Mouse (Mus musculus) kidney, postnatal 36 days (tissue): Measurements from ENCODE around the gene Nfic.
"Not testable (repeated sequence)": the region's sequence is repeated elsewhere in the genome, so short reads cannot be mapped to it uniquely, and the experiment has no call there.

Experiments
- DNase-seq, 2 experiments: peaks; one replicate each; pipeline ENCODE4 v3.0.0; 2021 to 2022; ENCODE audit warnings: mixed read lengths in 2 of 2

Gene Nfic

DNA sequence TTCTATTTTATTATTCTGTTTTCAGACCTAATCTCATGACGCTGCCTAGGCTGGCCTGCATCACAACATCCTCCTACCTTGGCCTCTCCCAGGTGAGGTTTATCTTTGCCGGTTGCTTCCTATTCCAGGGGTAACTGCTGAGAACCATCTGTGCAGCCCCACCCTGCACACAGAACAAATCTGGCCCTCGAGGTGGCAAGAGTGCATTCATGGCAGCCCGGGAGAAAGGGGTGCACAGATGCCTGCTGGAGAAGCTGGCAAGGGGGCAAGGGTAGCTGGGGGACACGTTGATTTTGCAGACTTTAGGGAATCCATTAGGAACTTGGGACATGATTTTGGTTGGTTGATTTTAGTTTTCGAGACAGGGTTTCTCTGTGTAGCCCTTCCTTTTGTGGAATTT is 2.8 kb upstream of the Nfic start:
- no peak for DNase-seq

DNA sequence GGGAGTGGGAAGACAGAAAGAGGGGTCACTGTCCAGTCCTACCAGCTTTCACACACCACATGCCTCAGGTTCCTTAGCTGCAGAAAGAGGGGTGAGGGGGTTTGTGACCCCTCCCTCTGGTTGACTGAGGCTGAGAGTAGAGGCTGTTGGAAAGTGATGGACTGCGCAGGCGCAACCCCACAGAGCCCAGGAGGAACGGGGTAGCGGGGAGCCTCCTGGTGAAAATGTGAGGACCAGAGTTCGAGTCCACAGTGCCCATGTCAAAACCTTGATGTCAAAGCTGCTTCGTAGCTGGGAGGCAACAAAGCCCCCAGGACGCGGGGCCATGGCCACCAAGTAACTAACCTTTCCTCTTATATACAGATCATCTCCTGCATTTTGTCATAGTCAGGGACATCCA is 2.2 kb upstream of the Nfic start:
- no peak for DNase-seq

DNA sequence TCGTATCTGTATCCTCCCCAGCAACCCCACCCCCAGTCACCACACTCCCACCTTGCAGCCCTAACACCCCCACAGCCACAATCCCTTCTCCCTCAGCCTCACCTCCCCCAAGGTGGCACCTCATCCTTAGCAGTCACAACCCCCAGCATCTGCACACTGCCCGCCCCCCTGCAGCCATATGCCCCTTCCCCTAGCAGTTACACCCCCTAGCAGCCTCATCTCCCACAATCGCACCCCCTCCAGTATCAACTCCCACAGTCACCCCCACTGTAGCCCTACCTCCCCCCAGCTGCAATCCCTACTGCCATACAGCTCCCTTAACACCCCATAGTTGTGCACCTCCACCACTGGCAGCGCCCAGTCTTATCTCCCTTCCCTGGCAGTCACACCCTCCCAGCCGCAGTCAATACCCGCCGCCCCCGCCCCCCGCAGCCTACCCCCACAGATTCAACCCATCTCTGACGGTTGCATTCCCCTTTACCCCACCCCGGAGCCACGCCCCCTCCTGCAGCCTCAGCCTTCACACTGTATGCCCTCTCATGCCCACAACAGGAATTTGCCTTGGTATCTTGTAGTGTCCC is 1.6 kb upstream of the Nfic start:
- DNase-seq: no peak

DNA sequence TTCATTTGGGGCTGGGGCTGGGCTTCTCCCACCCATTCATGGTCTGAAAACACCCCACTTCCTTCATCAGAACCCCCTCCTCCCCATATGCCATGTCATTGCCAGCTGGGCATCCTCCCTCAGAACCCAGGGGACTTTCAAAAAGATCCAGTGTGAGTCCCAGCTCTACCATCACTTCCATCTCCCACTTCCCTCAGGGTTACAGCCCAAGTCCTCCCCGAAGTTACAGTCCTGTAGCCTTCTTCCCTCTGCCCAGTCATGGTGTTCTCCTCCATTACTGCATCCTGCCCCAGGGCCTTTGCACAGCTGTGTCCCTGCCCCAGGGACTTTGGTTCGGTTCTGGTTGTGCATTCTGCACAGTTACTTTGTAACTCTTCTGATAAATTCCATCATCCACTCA is 1.3 kb downstream of the Nfic start:
- no peak for DNase-seq

DNA sequence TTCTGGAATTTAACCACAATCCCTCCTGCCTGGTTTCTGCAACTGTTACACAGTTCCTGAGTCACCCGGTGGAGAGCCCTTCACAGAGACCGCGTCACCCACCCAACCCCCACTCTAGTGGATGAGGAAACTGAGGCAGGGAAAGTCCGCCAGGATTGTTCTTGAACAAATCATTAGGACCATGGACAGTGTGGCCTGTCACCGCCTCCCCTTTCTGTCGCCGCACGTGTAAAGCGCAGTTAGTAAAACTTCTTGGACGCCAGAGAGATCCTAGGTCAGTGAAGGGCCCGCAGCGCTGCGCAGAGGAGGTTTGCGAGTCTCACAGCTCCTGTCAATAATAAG is 2.5 kb downstream of the Nfic start:
- DNase-seq: no peak

DNA sequence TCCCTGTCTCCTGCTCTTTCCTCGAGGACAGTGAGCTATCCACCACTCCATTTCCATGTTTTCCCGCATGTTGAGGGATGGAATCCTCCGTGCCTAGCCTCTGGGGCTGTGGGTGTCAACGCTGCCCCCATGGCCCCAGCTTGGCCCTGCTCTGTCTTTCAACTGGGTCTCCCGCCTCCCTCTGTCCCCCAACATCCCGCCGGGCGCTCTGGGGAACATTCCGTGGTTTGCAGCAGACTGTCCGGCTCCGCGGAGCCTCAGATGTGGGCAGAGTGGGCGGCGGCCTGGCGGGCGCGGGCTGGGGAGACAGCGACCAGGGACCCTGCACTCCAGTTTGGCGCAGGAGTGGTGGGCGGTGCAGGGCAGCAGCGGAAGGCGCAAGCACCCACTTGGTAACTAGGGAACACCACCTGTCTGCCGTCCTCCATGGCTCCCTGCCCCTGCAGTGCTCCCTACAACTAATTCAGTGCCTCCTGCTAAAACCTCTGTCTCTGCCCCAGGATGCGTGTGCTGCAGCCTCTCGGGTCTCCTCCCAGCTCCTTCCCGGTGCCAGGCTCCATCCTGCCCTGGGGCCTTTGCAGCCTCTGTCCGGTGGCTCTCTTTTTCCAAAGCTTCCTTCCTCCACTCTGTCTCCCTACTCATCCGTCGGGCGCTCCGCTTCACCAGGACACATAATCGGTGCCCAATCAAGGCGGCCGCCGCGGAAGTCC is 3.0 kb downstream of the Nfic start:
- DNase-seq: no peak

DNA sequence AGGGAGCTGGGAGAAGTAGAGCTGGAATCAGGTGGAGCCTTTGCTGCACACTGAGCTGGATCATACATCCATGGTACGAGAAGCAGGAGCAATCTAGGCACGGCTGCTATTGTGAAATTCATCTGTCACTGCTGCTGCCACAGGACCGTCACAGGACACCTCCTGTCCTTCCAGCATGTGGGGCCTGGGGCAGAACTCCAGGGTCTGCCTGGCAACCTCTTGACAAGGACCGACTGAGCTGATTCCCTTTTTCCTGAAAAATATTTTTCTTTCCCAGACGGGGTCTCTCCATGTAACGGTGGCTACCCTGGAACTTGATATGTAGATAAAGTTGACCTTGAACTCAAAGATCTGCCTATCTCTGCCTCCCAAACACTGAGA is 4.1 kb downstream of the Nfic start:
- no peak for DNase-seq

DNA sequence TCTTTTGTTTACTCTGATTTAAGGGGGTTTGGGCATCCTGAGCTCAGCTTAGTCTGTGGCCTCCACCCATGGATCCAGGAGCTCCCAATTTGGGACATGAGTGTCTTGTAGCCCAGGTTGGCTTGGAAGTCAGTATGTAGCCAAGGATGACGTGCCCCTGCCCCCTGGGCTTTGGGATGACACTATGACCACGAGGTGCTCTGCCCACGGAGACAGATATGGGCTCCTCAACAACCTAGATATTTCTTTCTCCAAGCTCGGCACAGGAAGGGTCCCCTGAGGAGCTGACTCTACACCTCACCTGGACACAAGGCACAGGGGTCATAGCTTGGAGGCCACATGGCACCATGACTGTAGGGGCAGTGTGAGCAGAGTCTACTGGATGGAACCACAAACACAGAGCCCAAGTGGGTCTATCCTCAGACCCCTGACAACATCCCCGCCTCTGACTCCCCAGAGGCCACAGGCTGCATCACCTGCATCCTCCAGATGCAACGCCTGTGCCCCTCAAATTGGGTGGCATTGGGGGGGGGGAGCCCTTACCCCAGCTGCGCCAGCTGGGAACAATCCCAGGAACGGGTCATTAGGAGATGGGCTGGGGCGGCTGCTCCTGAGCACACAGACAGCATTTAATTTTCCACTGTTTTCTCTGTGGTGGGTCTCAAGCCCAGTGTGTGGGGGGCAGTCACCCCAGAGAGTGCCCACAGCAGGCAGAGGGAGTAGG is 4.6 kb downstream of the Nfic start:
- no peak for DNase-seq

DNA sequence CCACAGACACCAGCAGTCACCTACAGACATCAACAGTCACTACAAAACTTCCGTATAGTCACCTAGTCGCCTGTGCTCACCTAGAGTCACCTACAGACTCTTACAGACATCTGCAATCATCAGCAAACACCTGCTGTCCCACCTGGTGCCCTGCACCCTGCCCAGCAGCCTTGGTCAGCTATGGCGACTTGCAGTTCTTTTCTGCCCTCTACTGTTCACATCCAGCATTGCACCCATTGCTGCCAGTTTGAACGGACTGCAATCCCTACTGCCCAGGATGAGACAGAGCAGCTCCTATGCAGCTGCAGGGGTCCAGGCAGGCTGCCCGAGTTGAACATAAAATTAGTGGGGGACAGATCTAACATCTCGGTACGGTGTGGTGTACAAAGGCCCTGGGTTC is 5.3 kb downstream of the Nfic start:
- DNase-seq: peak; percentile 82 to 93

DNA sequence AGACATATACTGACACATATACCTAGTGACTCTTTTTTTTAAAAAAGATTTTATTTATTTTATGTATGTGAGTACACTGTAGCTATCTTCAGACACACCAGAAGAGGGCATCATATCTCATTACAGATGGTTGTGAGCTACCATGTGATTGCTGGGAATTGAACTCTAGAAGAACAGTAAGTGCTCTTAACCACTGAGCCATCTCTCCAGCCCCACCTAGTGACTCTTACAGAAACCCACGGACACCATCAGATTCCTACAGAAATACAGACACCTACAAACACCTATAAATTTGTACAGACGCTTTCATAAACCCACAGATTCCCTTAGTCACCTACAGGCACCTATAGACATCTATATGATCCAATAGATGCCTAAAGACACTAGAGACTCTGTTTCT is 9.9 kb downstream of the Nfic start:
- not testable (repeated sequence) for DNase-seq

DNA sequence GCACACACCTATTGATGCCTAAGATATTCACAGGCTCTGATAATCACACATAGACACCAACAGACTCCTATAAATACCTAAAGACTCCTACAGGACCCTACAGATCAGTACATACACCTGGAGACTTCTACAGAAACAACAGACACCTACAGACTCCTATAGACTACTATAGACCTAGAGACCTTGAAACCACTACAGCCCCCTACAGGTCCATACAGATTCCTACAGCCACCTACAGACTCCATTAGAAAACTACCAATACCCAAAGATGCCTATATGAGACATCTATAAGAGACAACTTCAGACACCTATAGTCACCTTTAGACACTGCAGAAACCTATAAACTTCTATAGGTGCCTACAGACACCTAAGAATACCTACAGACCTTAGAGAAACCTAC is 14.4 kb downstream of the Nfic start:
- DNase-seq: no peak

DNA sequence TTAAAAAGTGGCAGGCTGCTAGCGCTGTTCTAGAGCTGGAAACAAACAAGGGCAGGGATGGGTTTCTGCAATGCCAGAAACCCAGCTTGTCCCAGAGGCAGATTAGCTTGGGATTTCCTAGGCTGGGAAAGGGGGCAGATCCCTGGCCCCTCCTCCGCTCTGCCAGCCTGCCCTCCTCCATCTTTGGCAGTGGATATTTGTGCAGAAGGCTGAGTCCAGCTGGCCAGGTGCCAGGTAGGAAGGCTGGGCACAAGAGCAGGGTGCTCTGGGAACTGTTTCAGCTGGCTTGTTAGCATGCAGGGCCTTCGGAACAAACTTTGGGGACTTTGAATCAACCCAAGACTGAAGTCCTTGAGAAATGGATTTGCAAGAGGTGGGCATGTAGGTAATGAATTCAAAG is 20.0 kb downstream of the Nfic start:
- DNase-seq: peak; percentile 95 to 96

DNA sequence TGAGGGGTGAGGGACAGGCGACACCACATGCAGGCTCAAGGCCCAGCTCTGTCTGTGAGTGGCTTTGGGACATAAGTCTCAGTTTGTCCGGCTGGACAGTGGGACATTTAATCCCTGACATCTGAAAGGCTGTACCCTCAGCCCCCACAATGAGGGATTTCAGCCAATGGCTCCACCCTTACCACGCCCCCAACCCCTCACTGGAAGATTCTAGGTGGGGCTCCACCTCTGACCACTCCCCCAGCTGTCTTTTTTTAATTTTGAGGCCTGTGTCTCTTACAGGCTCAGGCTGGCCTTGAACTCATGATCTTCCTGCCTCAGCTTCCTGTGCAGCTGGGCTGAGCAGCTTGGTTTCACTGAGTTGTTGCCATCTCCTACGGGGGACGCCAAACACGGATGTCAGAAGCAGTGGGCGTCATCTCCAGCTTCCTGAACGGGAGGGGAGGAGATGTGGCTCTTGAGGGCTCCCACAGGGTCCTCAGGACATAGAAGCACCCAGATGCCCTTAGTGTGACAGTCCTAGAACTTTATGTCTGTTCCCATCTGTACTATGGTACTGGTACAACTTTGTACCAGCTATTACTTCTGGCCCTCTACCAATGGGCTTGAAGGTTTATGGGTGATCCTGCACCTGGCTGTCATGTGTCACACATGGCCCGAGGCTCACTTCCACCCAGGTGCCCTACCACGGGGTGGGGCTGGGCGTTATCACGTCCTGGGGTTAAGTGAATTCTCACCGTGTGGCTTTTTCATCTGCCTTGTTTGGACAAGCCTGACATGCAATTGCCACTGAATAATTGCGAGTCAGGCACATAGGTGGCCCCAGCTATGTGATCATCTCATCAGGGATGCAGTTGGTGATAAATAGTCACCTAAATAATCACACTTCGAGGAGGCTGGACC is 20.8 kb downstream of the Nfic start:
- peak in 1 of 2 experiments; percentile 40 for DNase-seq

DNA sequence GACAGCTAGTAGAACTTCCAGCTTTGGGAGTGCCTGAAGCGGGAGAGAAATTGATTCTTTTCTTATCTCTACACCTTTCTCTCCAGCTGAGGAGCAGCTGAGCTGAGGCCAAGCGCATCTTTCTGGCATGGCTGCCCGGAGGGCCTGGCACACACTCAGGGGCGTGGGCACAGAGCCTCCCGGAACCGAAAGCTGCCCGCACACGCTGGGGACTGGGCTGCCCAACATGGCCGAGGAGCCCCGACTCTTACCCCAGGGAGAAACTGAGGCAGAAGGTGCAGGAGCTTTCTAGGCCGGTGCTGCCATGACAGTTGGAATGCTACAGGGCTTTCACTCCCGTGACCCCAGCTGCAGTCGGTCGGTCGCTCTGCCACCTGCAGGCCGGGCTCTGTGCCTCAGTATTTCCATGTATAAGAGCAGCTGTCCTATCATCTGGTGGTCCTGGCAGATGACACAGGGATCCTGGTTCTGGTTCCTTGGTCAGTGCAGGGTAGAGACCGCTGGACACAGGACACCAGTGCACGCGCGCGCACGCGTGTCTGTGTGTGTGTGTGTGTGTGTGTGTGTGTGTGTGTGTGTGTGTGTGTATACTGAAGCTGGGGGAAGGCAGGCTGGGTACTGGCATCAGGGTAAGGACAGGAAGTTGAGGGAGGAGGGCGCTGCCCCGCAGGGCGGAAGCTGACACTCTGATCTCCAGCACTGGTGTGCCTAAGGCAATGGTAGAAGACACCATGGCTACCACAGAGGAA is 21.7 kb downstream of the Nfic start:
- DNase-seq: peak in 1 of 2 experiments; percentile 47

DNA sequence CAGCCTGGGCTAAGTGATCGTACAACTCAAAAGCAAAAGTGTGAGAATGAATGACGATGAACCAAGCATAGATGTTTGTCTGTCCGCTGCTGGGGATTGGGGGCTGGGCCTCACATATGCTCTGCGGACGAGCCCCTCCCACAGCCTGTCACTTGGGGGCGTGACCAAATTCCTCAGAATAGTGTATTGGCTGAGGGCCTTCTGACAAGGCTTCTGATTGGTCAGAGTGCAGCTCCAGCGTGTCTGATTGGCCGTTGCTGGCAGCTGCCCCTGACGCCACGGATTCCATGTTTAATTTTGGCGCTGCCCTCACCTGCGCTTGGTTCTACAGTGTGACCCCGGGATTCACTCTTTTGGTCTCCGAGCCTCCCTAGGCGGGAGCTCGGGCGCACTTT is 22.6 kb downstream of the Nfic start:
- DNase-seq: peak; percentile 95 to 98

DNA sequence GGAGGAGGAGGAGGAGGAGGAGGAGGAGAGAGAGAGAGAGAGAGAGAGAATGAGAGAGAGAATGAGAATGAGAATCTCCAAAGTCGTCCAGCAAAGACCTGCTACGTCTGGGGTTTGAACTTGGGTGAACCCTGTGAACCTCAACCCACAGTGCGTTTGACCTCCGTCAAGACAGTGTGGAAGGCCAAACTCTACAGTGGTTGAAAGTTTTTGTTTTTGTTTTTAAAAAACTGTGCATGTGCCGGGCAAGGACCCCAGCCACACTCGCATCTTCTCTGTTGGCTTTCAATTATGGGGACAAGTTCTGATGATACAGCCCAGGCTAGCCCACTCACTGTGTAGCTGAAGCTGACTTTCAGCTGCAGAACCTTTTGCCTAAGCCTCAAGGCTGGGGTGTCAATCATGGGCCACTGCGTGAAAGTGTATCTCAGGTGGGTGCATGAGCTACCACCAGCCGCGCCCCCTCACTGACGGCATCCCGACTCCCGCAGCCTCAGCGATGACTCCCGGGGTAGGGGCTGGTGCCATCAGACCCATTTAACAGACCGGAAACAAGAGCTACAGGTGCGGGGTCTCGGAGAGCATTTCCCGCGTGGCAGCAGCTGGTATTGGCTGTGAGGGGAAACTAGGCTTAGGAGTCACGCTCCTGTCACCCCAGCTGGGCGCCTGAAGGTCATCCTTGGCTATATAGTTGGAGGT is 23.1 kb downstream of the Nfic start:
- DNase-seq: peak in 1 of 2 experiments; percentile 60

DNA sequence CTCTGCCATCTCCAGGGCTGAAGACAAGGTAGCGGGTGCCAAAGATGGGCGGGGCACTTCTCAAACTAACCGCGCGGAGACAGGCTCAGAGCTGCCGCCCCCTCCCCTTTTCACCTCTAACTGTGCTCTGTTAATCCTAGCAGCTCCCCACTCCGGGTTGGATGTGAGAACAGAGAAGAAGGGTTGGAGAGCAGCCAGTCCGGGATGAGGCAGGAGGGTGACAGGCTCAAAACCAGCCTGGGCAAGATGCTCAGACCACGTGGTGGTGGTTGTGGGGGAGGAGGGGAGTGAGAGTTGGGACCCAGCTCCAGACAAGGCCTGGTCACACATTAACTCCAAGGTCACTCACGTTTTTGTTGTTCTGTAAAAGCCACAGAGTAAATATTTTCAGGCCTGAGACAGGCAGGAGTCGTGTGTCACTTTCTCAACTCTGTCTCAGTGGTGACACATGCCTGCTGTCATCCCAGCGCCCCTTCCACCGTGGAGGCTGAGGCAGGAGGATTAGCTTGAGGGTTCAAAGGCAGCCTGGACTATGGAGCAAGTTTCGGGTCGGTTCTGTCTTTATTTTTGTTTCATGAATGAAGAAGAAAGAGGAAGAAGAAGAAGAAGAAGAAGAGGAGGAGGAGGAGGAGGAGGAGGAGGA is 23.8 kb downstream of the Nfic start:
- DNase-seq: peak; percentile 92 to 94

DNA sequence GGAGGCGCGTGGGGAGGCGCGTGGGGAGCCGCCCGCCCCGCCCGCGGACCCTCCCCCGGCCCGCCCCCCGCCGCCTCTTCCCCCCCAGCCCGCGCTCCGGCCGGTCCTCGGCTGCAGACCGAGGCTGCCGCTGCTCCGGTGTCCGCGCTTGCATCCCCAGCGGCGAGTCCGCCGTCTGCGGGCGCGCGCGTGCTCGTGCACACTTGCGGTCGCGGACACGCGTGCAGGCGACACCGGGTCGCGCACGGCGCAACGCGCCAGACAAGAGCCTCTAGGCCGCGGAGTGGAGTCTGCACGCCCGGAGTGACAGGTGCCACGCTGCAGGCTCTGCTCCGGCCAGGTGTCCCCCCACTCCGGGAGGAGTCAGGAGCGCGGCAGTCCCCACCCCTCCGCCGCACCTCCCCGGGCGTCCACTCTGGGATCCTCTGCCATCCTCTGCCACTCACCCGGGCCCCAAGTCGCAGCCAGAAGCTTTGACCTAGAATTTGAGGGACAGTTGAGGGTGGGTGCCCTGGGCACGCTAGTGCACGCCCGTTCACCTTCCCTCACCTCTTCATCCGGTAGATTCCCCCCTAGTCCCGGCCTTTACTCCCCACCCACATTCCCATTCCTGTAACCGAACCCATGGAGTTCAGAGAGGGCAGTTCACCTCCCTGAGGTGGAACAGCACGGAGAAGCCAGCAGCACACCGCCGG is 24.5 kb downstream of the Nfic start:
- peak in 1 of 2 experiments; percentile 81 for DNase-seq

DNA sequence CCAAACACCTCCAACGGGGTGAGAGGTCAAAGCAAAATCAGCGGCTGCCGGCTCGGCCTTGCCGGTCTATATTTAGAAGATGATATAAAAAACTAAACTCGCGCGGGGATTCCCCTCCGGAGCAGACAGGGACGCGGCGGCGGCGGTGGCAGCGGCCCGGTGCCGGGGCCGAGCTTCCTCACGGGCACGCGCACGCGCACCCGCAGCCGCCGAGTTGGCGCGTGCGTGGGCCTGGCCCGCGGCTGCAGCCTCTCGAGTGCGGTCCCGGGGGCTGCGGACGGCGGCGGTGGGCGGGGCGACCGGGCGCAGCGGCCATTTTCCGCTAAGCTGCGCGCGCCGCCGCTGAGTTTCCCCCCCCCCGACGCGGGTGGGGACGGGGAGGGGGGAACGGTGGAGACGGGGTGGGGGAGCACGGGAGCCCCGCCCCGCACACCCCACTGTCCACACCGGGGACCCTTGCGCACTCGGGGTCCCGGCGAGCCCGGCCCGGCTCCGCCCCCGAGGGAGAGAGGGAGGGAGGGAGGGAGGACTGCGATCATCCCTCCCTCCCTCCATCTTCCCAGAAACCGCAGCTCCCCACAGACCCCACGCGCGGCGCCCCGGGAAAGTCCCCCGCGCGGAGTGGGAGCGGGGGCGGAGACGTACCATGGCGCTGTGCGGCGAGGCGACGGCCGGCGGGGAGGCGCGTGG is 25.1 kb downstream of the Nfic start:
- peak; percentile 81 to 91 for DNase-seq

DNA sequence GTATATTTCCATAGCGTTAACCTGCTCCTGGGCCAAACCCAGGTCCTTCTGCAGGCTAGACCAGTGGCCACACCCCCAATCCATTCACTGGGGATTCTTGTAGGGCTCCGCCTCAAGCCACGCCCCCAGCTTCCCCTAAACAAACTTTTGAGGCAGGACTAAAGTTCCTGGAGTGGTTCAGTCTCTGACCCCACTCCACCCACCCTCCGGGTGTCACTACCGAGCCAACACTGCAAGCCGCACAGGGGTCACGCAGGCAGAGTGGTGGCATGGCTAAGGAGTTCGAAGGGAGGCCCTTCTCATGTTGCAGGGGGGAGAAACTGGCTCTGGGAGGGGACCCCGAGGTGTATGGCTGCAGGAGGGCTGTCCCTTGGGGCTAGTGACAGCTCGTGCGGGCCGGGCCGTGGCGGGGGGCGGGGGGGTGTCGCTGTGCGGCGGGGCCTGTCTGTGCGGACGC is 25.8 kb downstream of the Nfic start:
- peak; percentile 97 for DNase-seq
